Mouse (Mus musculus): Measurements from ENCODE around the gene Pbxip1.

GRCm38 (mm10) chr3:89408448-89408847 is 28.1 kb upstream of the Pbxip1 start:
- TF ChIP-seq CTCF (IDR thresholded peaks at IDR 0.05; ENCODE audit: low read depth) = no peak
- TF ChIP-seq EP300 (optimal IDR thresholded peaks at IDR 0.05) = no peak
